Mouse (Mus musculus) gonadal fat pad, adult 2 months (tissue): ENCODE results near the gene Bscl2. TPM values are rescaled to one million over a fixed set of nuclear protein-coding genes. Genes with fewer than 3 reads are reported as not detected.
"Not testable (repeated sequence)": the region's sequence is repeated elsewhere in the genome, so short reads cannot be mapped to it uniquely, and the experiment has no call there.

ENCODE experiments used
- DNase-seq: peaks from one replicate; pipeline ENCODE4 v3.0.0-alpha.2; 2012; ENCODE audit warnings: low read depth
- polyA plus RNA-seq: library from polyadenylated mRNA; depleted of rRNA; stranded (reverse); fragments of >200 nt; gene quantifications from 2 replicates; pipeline ENCODE4 v1.2.3, GENCODE M21; 2012

Bscl2 gene
- polyA plus RNA-seq, 1 experiment = 363 TPM

- peak; percentile 93 for DNase-seq
Measured at GRCm38 (mm10) chr19:8871267-8872186, 34.3 kb downstream of the Bscl2 start, which contains the start of gene Ubxn1. Gene Ubxn1 (plus strand): TSS chr19:8871496.

DNA sequence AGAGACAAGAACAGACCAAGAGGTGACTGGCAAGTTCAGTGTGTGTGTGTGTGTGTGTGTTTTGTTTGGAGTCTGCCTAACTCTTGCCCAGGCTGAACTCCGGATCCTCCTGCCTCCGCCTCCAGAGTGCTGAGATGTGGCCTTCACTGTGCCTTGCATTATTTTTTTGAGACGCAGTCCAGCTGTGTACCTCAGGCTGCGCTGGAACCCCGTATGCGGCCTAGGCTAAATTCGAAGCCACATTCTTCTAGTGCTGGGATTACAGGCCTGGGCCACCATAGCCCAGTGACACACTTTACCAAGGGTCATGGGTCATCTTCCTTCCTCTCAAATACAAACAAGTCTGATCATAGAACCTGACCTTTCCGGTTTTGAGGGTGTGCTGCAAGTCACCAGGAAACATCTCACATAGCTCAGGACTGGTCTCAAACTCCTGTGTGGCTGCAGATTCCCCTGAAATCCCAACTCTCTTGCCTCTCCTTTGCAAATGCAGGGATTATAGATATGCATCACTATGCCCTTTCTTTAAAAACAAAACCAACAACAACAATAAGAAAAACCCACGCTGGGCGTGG lies 35.1 kb downstream of the Bscl2 start:
- no peak for DNase-seq

DNA sequence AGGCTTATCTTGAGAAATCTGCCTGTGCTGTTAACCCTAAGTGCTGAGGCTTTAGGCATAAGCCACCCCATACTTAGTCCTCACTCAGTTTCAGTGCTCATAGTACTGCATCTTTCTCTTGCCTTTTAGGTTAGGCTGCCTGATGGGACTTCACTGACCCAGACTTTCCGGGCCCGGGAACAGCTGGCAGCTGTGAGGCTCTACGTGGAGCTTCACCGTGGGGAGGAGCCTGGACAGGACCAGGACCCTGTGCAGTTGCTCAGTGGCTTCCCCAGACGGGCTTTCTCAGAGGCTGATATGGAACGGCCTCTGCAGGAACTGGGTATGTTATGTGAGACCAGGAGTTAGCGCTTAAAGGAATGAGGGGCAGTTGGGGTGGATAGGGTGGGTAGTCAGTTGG lies 37.8 kb downstream of the Bscl2 start:
- no peak for DNase-seq

DNA sequence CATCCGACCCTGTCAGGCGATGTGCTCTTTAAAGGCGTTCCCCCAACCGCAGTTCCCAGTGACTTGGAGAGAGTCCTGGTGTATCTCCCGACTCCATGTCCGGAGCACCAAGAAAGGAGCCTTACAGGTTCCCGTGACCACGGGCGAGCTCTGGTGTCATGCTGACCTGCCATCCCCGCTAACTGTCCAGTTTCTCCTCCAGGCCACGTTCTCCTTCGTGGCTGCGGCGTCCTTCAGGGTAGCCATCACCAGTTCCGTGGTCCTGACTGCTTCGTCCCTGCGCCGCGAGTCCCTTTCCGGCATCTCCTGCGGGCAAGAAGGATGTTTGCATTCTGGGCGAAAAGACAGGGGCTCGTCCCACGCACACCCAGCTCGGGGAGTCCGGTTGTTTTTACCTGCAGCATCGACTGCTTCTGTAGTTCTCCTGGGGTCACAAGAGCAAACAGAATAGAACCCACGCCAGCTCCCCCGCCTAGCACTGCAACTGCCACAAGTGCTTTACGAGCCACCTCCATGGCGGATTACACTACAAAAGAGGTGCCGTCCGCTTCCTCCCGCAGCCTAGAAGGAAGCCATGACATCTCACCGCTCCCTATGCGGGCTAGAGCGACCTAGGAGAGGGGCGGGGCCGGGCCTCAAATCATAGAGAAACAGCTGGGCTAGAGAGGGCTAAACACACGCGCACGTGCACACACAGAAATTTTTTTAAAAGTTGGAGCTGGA lies 43.2 kb downstream of the Bscl2 start, which contains the start of gene Uqcc3:
Uqcc3 (minus strand) TSS at position 613 of the 723 bp plus-strand sequence.
- DNase-seq = no peak

- DNase-seq = no peak
Measured at GRCm38 (mm10) chr19:8881034-8881392, 43.7 kb downstream of the Bscl2 start.

DNA sequence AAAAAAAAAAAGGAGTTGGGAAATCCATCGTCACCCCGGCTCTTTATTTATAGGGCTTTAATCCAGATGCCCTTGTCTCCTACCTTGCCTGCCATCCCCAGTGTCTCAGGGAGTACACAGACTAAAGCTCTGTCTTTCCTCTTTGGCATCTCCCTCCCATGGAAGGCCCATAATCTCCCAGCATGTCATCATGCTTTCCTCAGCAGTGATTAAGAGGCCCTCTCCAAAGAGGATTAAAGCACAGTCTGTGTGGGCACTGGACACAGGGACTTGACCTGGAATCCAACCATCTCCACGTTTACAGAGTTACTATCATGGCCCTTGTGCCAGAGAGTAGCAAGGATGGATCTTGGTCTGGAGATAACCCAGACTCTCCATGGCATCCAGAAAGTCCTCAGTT lies 46.3 kb downstream of the Bscl2 start, which contains the start of the genes Lbhd1 and Gm49403:
Lbhd1 (plus strand) TSS at position 117 of the 400 bp plus-strand sequence.
Gm49403 (plus strand) TSS at position 315 of the 400 bp plus-strand sequence.
- DNase-seq = no peak

GRCm38 (mm10) chr19:8886916-8887584 lies 49.8 kb downstream of the Bscl2 start:
- DNase-seq = no peak

DNA sequence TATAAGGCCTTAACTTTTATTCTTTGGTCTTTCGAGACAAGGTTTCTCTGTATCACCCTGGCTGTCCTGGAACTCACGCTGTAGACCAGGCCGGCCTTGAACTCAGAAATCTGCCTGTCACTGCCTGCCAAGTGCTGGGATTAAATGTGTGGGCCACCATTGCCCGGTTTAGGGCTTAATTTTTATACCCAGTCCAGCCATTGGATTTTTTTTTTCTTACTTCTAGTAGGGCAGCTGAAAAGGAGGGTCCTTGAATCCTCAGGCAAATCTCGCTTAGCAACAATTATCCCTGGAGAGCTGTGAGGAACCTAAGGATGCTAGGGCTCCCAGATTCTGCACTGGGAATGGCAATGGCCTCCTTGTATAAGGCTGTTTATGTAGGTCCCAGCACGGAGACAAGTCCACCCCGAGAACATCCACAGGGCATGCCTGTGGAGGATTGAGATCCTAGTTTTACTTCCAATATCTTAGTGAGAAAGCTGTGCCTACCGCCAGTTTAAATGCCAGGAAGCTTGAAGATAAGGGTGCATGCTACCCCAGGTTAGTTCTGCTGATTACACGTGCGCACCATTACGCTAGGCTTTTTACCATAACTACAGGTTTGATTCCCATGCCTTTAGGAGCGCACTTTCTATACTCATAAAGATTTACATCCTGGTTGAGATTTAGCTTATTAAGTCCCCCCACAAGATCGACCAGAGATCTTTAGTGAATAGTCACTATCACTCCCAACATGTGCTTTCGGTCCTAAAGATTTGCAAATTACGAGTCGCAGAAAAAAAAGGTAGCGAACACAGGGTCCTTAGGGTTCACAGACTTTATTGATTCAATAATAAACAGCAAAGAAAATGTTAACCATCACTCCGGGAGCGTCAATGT lies 50.6 kb downstream of the Bscl2 start:
- DNase-seq = no peak

DNA sequence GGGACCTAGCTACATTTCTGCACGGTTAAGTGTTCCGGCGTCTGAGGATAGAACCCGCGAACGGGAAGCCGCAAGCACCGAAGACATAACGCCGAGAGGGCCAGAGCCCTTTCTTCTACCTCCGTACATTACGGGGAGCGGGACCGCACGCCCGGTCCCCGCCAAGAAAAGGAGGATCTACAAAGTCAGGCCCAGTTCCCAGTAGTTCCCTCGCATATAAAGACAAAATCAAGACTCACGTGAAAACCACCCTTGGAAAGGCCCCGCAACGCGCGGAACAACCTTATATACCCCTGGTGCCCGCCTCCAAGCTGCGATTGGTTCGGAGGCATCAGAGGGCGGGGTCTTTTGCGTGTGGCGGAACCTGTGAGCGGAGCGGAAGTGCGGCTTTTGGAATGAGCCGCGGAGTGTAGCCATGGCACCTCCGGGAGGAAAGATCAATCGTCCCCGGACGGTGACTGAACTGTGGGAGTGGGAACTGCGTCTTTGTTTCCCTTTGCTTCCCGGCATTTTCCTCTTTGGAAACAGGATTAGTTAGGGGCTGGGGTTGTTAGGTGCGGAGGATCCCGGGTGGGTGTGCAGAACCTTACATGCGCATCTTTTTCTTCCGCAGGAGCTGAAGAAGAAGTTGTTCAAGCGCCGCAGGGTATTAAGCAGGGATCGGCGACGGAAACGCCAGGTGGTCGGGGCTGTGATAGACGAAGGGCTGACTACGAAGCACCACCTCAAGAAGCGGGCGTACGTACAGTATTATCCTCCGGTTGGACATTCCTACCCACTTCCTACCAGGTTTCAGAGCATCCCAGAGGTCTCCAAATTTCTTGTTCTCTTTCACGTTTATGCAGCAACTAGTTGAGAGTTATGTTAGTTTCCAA lies 51.5 kb downstream of the Bscl2 start, which contains the start of the genes 1810009A15Rik and Gm49416:
1810009A15Rik (plus strand) TSS at position 343 of the 875 bp plus-strand sequence.
Gm49416 (plus strand) TSS at position 416 of the 875 bp plus-strand sequence.
- no peak for DNase-seq

DNA sequence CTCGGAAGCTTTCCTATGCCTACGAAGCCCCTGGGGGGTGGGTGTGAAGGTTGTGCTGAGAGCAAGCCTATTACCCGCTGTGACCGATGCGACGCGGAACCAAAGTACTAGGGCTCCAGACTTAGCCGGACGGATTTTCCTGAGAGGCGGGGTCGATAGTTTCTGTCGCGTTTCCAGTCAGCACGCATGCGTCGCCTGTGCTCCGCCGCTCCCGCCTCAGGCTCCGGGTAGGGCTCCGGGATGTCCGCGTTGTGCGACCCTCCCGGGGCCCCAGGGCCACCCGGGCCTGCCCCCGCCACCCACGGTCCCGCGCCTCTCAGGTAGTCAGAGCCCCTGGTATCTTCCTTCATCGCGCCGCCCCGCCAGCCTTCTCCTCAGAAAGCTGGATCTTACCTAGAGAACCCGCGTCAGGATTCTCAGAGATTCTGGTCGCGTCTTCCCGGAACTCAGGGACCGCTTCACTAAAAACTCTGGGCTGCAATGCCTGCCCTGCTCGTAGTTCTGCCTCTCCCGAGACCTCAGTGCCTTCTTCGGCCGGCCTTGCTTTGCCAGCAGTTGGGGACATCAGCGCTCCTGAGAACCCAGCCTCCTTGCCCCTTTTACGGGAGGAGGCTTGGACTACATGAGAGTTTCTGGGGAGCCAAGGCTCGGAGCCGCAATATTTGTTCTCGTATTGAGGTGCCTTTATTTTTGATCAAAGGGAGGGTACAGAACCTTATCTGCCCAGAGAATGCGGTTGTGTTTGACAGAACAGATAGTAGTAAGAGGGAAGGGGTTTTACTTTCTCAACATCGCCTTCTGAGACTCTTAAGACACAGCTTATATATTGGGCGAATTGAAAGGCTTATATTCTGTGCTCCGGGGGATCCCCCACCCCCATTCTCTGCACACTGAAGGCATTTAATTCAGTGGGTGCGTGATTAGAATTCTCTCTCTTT lies 55.8 kb downstream of the Bscl2 start, which contains the start of gene Ints5:
Ints5 (plus strand) TSS at position 177 of the 938 bp plus-strand sequence.
- DNase-seq = no peak

DNA sequence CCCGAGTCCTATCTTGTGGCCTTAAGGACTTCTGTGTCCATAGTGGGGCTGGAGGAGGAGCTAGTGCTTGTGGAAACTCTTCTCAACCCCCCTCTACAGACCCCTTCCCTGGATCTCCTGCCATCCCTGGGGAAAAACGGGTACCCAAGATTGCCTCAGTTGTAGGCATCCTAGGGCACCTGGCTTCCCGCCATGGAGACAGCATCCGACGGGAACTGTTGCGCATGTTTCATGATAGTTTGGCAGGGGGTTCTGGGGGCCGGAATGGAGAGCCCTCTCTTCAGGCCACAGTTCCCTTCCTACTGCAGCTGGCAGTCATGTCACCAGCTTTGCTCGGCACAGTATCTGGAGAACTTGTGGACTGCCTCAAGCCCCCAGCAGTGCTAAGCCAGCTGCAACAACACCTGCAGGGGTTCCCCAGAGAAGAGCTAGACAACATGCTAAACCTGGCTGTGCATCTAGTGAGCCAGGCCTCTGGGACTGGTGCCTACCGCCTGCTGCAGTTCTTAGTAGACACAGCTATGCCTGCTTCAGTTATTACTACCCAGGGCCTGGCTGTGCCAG lies 58.2 kb downstream of the Bscl2 start:
- no peak for DNase-seq

DNA sequence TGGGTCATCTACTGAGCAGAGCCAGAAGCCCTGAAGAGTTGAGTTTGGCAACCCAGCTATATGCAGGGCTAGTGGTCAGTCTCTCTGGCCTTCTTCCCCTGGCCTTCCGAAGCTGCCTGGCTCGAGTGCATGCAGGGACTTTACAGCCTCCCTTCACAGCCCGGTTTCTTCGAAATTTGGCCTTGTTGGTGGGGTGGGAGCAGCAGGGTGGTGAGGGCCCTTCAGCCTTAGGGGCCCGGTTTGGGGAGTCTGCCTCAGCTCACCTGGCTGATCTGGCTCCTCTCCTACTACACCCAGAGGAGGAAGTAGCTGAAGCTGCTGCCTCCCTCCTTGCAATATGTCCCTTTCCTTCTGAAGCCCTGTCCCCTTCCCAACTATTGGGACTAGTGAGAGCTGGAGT lies 59.0 kb downstream of the Bscl2 start:
- not testable (repeated sequence) for DNase-seq

GRCm38 (mm10) chr19:8897211-8897864 lies 60.1 kb downstream of the Bscl2 start:
- not testable (repeated sequence) for DNase-seq

DNA sequence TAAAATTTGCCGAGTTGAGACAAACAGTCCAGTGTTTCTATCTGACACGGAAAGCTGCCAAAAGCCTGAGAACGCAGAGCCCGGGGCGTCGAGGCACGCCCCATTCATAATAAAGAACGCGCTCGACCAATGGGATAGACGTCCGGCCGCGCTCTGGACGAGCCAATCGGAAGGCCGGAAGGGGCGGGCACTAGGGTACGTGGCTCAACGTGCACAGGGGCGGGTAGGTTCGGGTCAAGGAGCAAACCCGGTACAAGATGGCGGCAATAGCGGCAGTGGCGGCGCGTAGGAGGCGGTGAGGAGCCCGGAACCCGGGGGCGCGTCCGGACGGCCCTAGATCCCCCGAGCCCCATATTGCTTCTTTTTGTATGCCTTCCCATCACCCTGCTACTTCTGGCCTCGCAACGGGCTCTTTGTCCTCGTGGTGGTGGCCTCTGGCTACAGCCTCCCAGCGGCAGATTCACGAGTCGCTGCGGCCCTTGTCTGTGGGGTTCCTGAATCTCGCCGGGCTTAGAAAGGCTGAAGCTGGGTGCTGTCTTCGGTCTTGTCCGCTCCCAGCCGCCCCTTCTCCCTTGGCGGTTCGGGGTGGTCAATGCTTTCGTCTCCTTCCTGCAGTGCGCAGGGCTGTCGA lies 60.7 kb downstream of the Bscl2 start, which contains the start of gene Ganab:
Ganab (plus strand) TSS at position 207 of the 631 bp plus-strand sequence.
- DNase-seq = no peak
